Comparison of ENCODE assay signal across 17 mouse cellular contexts in genomic region chr7:113017092-113017755, GRCm38 (mm10).
DNase-seq lines count a peak whose midpoint lies in the region; ATAC-seq and TF ChIP-seq lines count a peak whose summit lies in the region.
"Had no signal": no experiment of that assay in that cellular context is flagged by ENCODE, and none has a peak within 500 bp of the region (broad histone marks: within the 10 kb centered on the region; RNA-seq: fewer than 3 reads in every experiment).

No protein-coding gene starts in this region.

- no peaks in the 10 kb centered on the region for H3K9me3 ChIP-seq in hindbrain, embryonic 11.5 days (ENCODE audit: control insufficient read depth, low read length)
- no peaks in the 10 kb centered on the region for H3K9me3 ChIP-seq in hindbrain, embryonic 14.5 days (ENCODE audit: control insufficient read depth, low read length)
- H3K9me3 ChIP-seq in embryonic facial prominence, embryonic 11.5 days (replicated peaks; ENCODE audit: control insufficient read depth, low read length): no peaks in the 10 kb centered on the region
- H3K9me3 ChIP-seq: embryonic facial prominence, embryonic 13.5 days; forebrain, embryonic 12.5 days; neural tube, embryonic 12.5 days had no signal

- DNase-seq in hindbrain, embryonic 11.5 days (ENCODE audit: low spot score): peak; percentile 5
- no peak for DNase-seq in hindbrain, embryonic 14.5 days (ENCODE audit: low spot score)
- DNase-seq in lung, postnatal 10 days: peak; percentile 18
- DNase-seq in lung, adult 18-20 months: no peak
- DNase-seq in embryonic facial prominence, embryonic 11.5 days (ENCODE audit: low spot score): peak; percentile 53
- DNase-seq in gastrocnemius, adult 2 months: no peak
- no peak for DNase-seq in c-Kit-positive CD71-positive TER-119-positive erythroid progenitor cells, embryonic 14.5 days (ENCODE audit: low spot score)
- DNase-seq: adrenal gland, adult 2 months; cerebellum, adult 9-10 months; liver; thymus, postnatal 25 days had no signal

- no peak for TF ChIP-seq CTCF in gastrocnemius, adult 2 months (IDR thresholded peaks at IDR 0.05)

- no peaks in the 10 kb centered on the region for H3K27me3 ChIP-seq in hindbrain, embryonic 11.5 days (ENCODE audit: control insufficient read depth, insufficient read depth, low read length)
- H3K27me3 ChIP-seq in hindbrain, embryonic 14.5 days (ENCODE audit: control insufficient read depth, insufficient read depth, low read length): no peaks in the 10 kb centered on the region
- H3K27me3 ChIP-seq in embryonic facial prominence, embryonic 11.5 days (ENCODE audit: control insufficient read depth, insufficient read depth, low read length): no peaks in the 10 kb centered on the region
- H3K27me3 ChIP-seq: CH12.LX; embryonic facial prominence, embryonic 13.5 days; forebrain, embryonic 12.5 days; neural tube, embryonic 12.5 days had no signal

- H3K9ac ChIP-seq in hindbrain, embryonic 11.5 days (ENCODE audit: low read depth, low read length): no peak overlapping the region
- H3K9ac ChIP-seq in hindbrain, embryonic 14.5 days: no peak overlapping the region
- no peak overlapping the region for H3K9ac ChIP-seq in embryonic facial prominence, embryonic 11.5 days (replicated peaks; ENCODE audit: low read length)
- H3K9ac ChIP-seq: embryonic facial prominence, embryonic 13.5 days; forebrain, embryonic 12.5 days; neural tube, embryonic 12.5 days had no signal

- no peaks in the 10 kb centered on the region for H3K36me3 ChIP-seq in hindbrain, embryonic 11.5 days (ENCODE audit: control insufficient read depth, insufficient read depth, low read length)
- H3K36me3 ChIP-seq in hindbrain, embryonic 14.5 days (replicated peaks; ENCODE audit: control insufficient read depth, insufficient read depth): no peaks in the 10 kb centered on the region
- H3K36me3 ChIP-seq in embryonic facial prominence, embryonic 11.5 days (replicated peaks; ENCODE audit: control insufficient read depth, insufficient read depth, low read depth, low read length): no peaks in the 10 kb centered on the region
- H3K36me3 ChIP-seq: embryonic facial prominence, embryonic 13.5 days; forebrain, embryonic 12.5 days; neural tube, embryonic 12.5 days had no signal

- H3K4me2 ChIP-seq in hindbrain, embryonic 11.5 days (replicated peaks; ENCODE audit: low read depth, low read length): no peak overlapping the region
- H3K4me2 ChIP-seq in hindbrain, embryonic 14.5 days (replicated peaks): no peak overlapping the region
- no peak overlapping the region for H3K4me2 ChIP-seq in embryonic facial prominence, embryonic 11.5 days (ENCODE audit: low read depth, low read length)
- H3K4me2 ChIP-seq: embryonic facial prominence, embryonic 13.5 days; forebrain, embryonic 12.5 days; neural tube, embryonic 12.5 days had no signal

- intact Hi-C loops in gastrocnemius, adult 2 months (cut with DNase I): no loop called here

- ATAC-seq in hindbrain, embryonic 11.5 days (ENCODE audit: low FRiP score): no peak
- ATAC-seq in hindbrain, embryonic 14.5 days (ENCODE audit: low FRiP score): no peak
- no peak for ATAC-seq in embryonic facial prominence, embryonic 11.5 days (replicated peaks; ENCODE audit: insufficient number of reproducible peaks, low FRiP score, low TSS enrichment, low read depth)

- H3K4me1 ChIP-seq in hindbrain, embryonic 11.5 days (replicated peaks; ENCODE audit: control insufficient read depth, insufficient read depth, low read length): no peaks in the 10 kb centered on the region
- H3K4me1 ChIP-seq in hindbrain, embryonic 14.5 days (replicated peaks; ENCODE audit: control insufficient read depth, insufficient read depth, low read length): no peaks in the 10 kb centered on the region
- H3K4me1 ChIP-seq in embryonic facial prominence, embryonic 11.5 days (ENCODE audit: control insufficient read depth, insufficient read depth, low read length): no peaks in the 10 kb centered on the region
- H3K4me1 ChIP-seq: forebrain, embryonic 12.5 days; neural tube, embryonic 12.5 days had no signal

- no peak overlapping the region for H3K27ac ChIP-seq in hindbrain, embryonic 11.5 days (ENCODE audit: low read depth, low read length)
- H3K27ac ChIP-seq in hindbrain, embryonic 14.5 days: no peak overlapping the region
- no peak overlapping the region for H3K27ac ChIP-seq in embryonic facial prominence, embryonic 11.5 days (replicated peaks; ENCODE audit: low read depth, low read length)
- H3K27ac ChIP-seq in gastrocnemius, adult 2 months: no peak overlapping the region
- H3K27ac ChIP-seq: embryonic facial prominence, embryonic 13.5 days; forebrain, embryonic 12.5 days; macrophage; neural tube, embryonic 12.5 days; stomach, postnatal 0 days had no signal

- H3K4me3 ChIP-seq in hindbrain, embryonic 11.5 days (ENCODE audit: low read depth, low read length): no peak overlapping the region
- H3K4me3 ChIP-seq in hindbrain, embryonic 14.5 days (replicated peaks; ENCODE audit: low read length): no peak overlapping the region
- H3K4me3 ChIP-seq in embryonic facial prominence, embryonic 11.5 days (ENCODE audit: low read depth, low read length): no peak overlapping the region
- H3K4me3 ChIP-seq in gastrocnemius, adult 2 months: no peak overlapping the region
- H3K4me3 ChIP-seq: embryonic facial prominence, embryonic 13.5 days; forebrain, embryonic 12.5 days; neural tube, embryonic 12.5 days had no signal

- WGBS in hindbrain, embryonic 11.5 days: 48% methylated on average over 8 of the region's 8 CpGs
- WGBS in hindbrain, embryonic 14.5 days: 53% methylated on average over 8 of the region's 8 CpGs
- 26% methylated on average over 8 of the region's 8 CpGs for WGBS in embryonic facial prominence, embryonic 11.5 days

Comparison
In these comparisons a context has a peak if more than half of its experiments do, and no peak if none do; other contexts are left out.
1. DNase-seq: peak in hindbrain, embryonic 11.5 days (single experiment), lung, postnatal 10 days (single experiment) and embryonic facial prominence, embryonic 11.5 days (single experiment); none in hindbrain, embryonic 14.5 days (single experiment), lung, adult 18-20 months (0 of 2), gastrocnemius, adult 2 months (single experiment) and c-Kit-positive CD71-positive TER-119-positive erythroid progenitor cells, embryonic 14.5 days (single experiment).